13 mouse cellular contexts compared by ENCODE assay signal in the genomic region with DNA sequence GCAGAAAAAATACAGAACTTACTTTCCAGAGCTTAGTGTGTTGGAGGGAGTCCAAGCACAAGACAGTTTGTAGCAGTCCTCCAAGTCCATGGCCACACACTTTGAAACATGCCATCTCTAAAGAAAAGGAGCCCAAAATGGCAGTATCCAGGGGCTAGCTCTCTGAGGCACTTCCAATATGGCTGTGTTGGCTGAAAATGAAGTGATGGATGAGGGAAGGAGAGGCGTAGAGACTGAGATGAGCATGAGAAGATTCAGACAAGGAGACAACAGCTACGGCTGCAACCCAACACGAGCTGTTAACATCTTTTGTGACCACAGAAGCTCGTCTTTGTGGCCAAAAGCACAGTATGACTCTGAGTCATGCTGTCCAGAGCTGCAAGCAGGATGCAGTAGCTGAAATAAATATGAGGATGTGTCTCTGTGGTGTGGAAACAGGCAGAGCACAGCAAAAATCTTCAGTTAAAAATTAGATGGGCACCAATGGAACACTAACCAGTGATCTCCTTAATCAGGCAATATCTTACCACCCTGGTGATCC. TPM values are rescaled to one million over a fixed set of nuclear protein-coding genes. Genes with fewer than 3 reads are reported as not detected.
"Had no signal": no experiment of that assay in that cellular context is flagged by ENCODE, and none has a peak within 500 bp of the region (broad histone marks: within the 10 kb centered on the region; RNA-seq: fewer than 3 reads in every experiment).

No protein-coding gene starts in this region.

- H3K36me3 ChIP-seq: liver, embryonic 12.5 days; lung, embryonic 15.5 days; midbrain, embryonic 13.5 days; neural tube, embryonic 12.5 days had no signal

- H3K27me3 ChIP-seq: liver, embryonic 12.5 days; lung, embryonic 15.5 days; midbrain, embryonic 13.5 days; neural tube, embryonic 12.5 days had no signal

- DNase-seq: kidney, postnatal 10 days; kidney, postnatal 4 days; layer of hippocampus, postnatal 36 days; left cerebral cortex, postnatal 4 days; lung, postnatal 14 days; thymus, postnatal 4 days had no signal

- H3K4me3 ChIP-seq: liver, embryonic 12.5 days; lung, embryonic 15.5 days; midbrain, embryonic 13.5 days; neural tube, embryonic 12.5 days had no signal

- H3K4me1 ChIP-seq: liver, embryonic 12.5 days; neural tube, embryonic 12.5 days had no signal

- H3K9me3 ChIP-seq: liver, embryonic 12.5 days; lung, embryonic 15.5 days; midbrain, embryonic 13.5 days; neural tube, embryonic 12.5 days had no signal

- H3K27ac ChIP-seq: liver, embryonic 12.5 days; lung, embryonic 15.5 days; midbrain, embryonic 13.5 days; neural tube, embryonic 12.5 days; stomach, postnatal 0 days had no signal

RNA-seq across cellular contexts. Expression of a gene that starts 27.0 kb away (rescaled TPM):
- total RNA-seq: megakaryocyte-erythroid progenitor cell, adult 5-6 weeks; neutrophil, adult 5-6 weeks had no signal
